Mouse (Mus musculus): ENCODE measurements around the gene Sspo. TPM values are rescaled to one million over a fixed set of nuclear protein-coding genes. Genes with fewer than 3 reads are reported as not detected.

Sspo gene
- polyA plus RNA-seq, 1 experiment from 2014 or later = 0.40 TPM

DNA sequence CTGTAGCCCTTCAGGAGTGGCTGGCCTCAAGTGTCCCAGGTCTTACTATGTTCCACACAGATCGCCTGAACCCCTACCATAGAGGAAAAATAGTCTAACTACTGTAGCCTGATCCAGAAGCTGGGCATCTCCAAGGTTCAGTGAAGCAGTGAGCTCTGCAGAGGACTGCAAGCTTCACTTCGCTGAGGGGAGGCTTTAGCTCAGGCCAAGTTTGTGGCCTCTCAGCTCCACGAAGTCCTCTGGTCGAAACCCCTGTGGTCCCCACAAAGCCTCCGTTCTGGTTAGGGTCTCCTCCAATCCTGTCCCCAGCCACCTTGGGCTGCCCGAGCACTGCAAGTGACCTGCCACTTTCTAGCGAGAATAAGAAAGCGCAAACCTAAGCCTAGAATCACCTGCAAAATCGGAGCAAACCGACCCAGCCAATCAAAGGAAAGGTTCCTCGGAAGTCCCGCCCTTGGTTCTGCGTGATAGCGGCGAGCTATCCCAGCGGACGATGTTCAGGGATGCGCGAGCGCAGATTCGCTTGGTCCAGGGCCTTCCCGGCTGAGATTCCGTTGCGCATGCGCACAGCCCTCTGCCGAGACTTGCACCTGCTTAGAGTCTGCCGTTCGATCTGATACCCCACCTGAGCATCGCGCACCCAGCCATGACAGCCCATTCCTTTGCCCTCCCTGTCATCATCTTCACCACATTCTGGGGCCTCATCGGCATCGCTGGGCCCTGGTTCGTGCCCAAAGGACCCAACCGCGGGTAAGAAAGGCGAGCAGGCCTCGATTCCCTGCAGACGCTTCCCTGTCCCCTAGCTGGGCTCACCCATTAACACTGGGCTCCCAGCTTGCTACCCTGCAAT is 89.3 kb downstream of the Sspo start, which contains the start of gene Atp6v0e2:
Gene Atp6v0e2 (plus strand): TSS at position 511 of the 850 bp plus-strand sequence.
- peaks cover 17% of the 10 kb centered on the region for H3K36me3 ChIP-seq (replicated peaks)
- H3K9me3 ChIP-seq = no peaks in the 10 kb centered on the region
- peak within 1 kb of the TSS; percentile 82 for H3K9ac ChIP-seq
- no peaks in the 10 kb centered on the region for H3K27me3 ChIP-seq
- WGBS = 3% methylated on average over 38 of the region's 38 CpGs
- peak within 1 kb of the TSS; percentile 88 for H3K4me2 ChIP-seq
- H3K4me1 ChIP-seq = peaks cover 23% of the 10 kb centered on the region
- peak within 1 kb of the TSS; percentile 70 for H3K27ac ChIP-seq
- peak within 1 kb of the TSS; percentile 58 for H3K4me3 ChIP-seq (replicated peaks)
- ATAC-seq (ENCODE audit: low FRiP score) = peak; percentile 95

DNA sequence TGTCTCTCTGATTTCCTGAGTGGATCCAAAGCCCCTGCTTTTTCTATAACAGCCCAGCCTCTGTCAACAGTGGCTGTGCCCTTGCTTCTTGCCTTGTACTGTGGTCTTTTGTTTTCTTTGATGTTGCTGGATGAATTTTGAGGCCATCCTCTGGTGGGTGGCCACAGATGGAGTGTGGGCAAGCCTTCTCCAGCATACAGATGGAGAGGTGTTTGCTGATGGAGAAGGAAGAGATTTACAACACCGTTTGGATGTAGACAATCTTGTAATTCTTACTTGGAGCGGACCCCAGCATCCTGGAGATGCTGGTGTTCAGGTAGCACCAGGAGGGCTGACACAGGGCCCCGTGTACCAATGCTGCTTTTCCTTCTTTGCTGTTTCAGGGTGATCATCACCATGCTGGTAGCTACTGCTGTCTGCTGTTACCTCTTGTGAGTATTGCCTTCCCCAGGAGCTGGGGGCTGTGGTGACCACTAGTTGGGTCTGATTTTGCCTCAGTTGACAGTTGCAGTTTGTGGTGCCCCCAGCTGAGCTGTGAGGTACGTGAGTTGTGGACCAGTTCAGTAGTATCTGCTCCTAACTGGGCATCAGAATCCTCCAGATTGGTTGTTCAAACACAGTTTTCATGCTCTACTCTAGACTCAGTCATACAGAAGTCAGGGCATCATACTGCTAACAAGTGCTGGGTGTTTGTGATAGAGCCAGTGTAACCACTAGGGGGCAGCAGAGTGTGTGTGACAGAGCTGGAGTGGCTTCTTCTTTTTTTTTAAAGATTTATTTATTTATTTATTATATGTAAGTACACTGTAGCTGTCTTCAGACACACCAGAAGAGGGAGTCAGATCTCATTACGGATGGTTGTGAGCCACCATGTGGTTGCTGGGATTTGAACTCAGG is 91.1 kb downstream of the Sspo start:
- ATAC-seq (ENCODE audit: low FRiP score) = no peak
- H3K4me3 ChIP-seq (replicated peaks) = no peak overlapping the region; the same call in 1 of the 2 replicates
- no peak overlapping the region for H3K27ac ChIP-seq
- H3K4me1 ChIP-seq = peaks cover 23% of the 10 kb centered on the region
- WGBS = 68% methylated on average over 5 of the region's 5 CpGs
- no peaks in the 10 kb centered on the region for H3K9me3 ChIP-seq
- H3K27me3 ChIP-seq = no peaks in the 10 kb centered on the region
- H3K9ac ChIP-seq = 0 out of 2 replicates have a peak overlapping the region, but pooled peaks have one; percentile 82
- H3K36me3 ChIP-seq (replicated peaks) = peaks cover 22% of the 10 kb centered on the region
- peak overlapping the region; percentile 88 for H3K4me2 ChIP-seq

GRCm38 (mm10) chr6:48539860-48540259 is 91.8 kb downstream of the Sspo start:
- H3K9ac ChIP-seq = no peak overlapping the region
- H3K4me1 ChIP-seq = peaks cover 23% of the 10 kb centered on the region
- no peak for ATAC-seq (ENCODE audit: low FRiP score)
- no peak overlapping the region for H3K27ac ChIP-seq
- WGBS = 76% methylated on average over 5 of the region's 5 CpGs
- H3K9me3 ChIP-seq = no peaks in the 10 kb centered on the region
- H3K4me2 ChIP-seq = no peak overlapping the region
- H3K27me3 ChIP-seq = no peaks in the 10 kb centered on the region
- no peak overlapping the region for H3K4me3 ChIP-seq (replicated peaks)
- peaks cover 22% of the 10 kb centered on the region for H3K36me3 ChIP-seq (replicated peaks)

DNA sequence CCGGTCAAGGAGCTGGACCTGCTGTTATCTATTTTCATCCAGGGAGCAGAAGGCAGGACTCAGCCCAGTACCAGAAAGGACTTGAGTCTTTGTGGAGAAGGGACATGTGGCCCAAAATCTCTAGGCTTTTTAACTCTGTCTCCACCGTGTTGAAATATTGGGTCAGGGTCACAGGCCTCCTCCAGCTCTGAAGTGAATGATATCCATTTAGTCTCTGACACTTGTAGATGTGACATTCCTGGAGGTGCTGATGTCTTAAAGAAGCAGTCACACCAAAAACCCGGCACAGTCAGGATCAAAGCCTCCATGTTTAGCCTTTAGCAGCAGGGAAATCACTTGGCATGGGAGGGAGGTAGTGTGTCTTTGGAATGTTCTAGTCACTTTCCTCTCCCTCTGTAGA is 92.7 kb downstream of the Sspo start:
- no peak overlapping the region for H3K9ac ChIP-seq
- peaks cover 22% of the 10 kb centered on the region for H3K36me3 ChIP-seq (replicated peaks)
- peaks cover 23% of the 10 kb centered on the region for H3K4me1 ChIP-seq
- no peak overlapping the region for H3K27ac ChIP-seq
- H3K4me3 ChIP-seq (replicated peaks) = no peak overlapping the region
- H3K9me3 ChIP-seq = no peaks in the 10 kb centered on the region
- 82% methylated on average over 3 of the region's 3 CpGs for WGBS
- ATAC-seq (ENCODE audit: low FRiP score) = no peak
- no peak overlapping the region for H3K4me2 ChIP-seq
- no peaks in the 10 kb centered on the region for H3K27me3 ChIP-seq

- H3K4me1 ChIP-seq = peaks cover 20% of the 10 kb centered on the region
- no peak overlapping the region for H3K4me2 ChIP-seq
- H3K9ac ChIP-seq = no peak overlapping the region
- no peak overlapping the region for H3K4me3 ChIP-seq (replicated peaks)
- H3K36me3 ChIP-seq (replicated peaks) = peaks cover 22% of the 10 kb centered on the region
- H3K9me3 ChIP-seq = no peaks in the 10 kb centered on the region
- no peaks in the 10 kb centered on the region for H3K27me3 ChIP-seq
- 69% methylated on average over 7 of the region's 7 CpGs for WGBS
- no peak for ATAC-seq (ENCODE audit: low FRiP score)
- H3K27ac ChIP-seq = no peak overlapping the region
These were observed 93.8 kb downstream of the Sspo start for GRCm38 (mm10) chr6:48541560-48542450.

- peaks cover 22% of the 10 kb centered on the region for H3K36me3 ChIP-seq (replicated peaks)
- H3K9ac ChIP-seq = no peak overlapping the region
- H3K9me3 ChIP-seq = no peaks in the 10 kb centered on the region
- 89% methylated on average over 3 of the region's 3 CpGs for WGBS
- no peak overlapping the region for H3K27ac ChIP-seq
- no peak overlapping the region for H3K4me2 ChIP-seq
- H3K4me3 ChIP-seq (replicated peaks) = no peak overlapping the region
- no peaks in the 10 kb centered on the region for H3K27me3 ChIP-seq
- no peak for ATAC-seq (ENCODE audit: low FRiP score)
- peaks cover 16% of the 10 kb centered on the region for H3K4me1 ChIP-seq
These were observed 94.6 kb downstream of the Sspo start for GRCm38 (mm10) chr6:48542631-48543030.

DNA sequence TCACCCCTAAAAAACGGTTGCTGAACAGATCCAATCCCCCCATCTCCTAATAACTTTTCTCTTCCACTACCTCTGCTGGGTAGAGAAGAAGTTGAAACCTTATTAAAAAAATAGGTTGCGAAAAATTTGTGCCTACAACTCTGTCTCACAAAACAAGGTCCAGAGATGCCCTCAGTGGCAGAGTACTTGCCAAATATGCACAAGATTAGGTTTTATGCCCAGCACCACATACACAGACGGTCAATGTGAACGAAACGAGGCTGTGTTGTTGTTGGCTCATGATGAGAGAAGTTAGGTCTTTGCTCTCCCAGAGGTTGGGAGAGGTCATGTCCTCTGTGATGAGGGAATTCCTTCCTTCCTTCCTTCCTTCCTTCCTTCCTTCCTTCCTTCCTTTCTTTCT is 97.2 kb downstream of the Sspo start:
- H3K36me3 ChIP-seq (replicated peaks) = peaks cover 17% of the 10 kb centered on the region
- no peaks in the 10 kb centered on the region for H3K4me1 ChIP-seq
- H3K9ac ChIP-seq = no peak overlapping the region
- 84% methylated on average over 5 of the region's 5 CpGs for WGBS
- no peak overlapping the region for H3K4me3 ChIP-seq (replicated peaks)
- no peak overlapping the region for H3K4me2 ChIP-seq
- no peak overlapping the region for H3K27ac ChIP-seq
- no peaks in the 10 kb centered on the region for H3K9me3 ChIP-seq
- ATAC-seq (ENCODE audit: low FRiP score) = no peak
- no peaks in the 10 kb centered on the region for H3K27me3 ChIP-seq

GRCm38 (mm10) chr6:48546271-48546670 is 98.2 kb downstream of the Sspo start:
- H3K4me3 ChIP-seq (replicated peaks) = no peak overlapping the region
- no peak for ATAC-seq (ENCODE audit: low FRiP score)
- peaks cover 9% of the 10 kb centered on the region for H3K36me3 ChIP-seq (replicated peaks)
- no peak overlapping the region for H3K27ac ChIP-seq
- H3K9ac ChIP-seq = no peak overlapping the region
- no peak overlapping the region for H3K4me2 ChIP-seq
- H3K27me3 ChIP-seq = no peaks in the 10 kb centered on the region
- H3K4me1 ChIP-seq = no peaks in the 10 kb centered on the region
- WGBS = 74% methylated on average over 1 of the region's 1 CpGs
- no peaks in the 10 kb centered on the region for H3K9me3 ChIP-seq

DNA sequence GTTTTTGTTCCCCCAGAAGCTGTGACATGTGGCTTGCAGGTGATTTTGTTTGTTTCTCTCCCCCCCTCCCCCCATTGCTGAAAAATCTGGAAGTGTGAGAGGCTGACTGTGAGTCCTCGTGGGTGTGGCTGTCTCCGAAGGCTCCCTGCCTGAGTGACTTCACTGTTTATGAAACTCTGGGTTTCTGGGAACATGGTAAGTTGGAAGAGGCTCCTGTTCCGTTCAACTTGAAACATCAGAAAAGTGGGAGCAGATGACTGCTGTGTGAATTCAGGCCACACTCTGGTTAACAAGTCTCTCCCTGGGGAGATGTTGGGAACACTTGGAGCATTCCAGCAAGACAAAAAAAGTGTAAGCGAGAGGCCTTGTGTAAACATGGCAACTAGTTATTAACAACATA is 98.8 kb downstream of the Sspo start:
- Histone ChIP-seq H3K36me3 (replicated peaks) (peaks cover 8% of the 10 kb centered on the region), H3K4me3 (replicated peaks) (no peak overlapping the region), H3K4me1 (no peaks in the 10 kb centered on the region), H3K9ac (no peak overlapping the region), H3K27ac (no peak overlapping the region), H3K27me3 (no peaks in the 10 kb centered on the region), H3K9me3 (no peaks in the 10 kb centered on the region), H3K4me2 (no peak overlapping the region)
- 76% methylated on average over 4 of the region's 4 CpGs for WGBS
- ATAC-seq (ENCODE audit: low FRiP score) = no peak

DNA sequence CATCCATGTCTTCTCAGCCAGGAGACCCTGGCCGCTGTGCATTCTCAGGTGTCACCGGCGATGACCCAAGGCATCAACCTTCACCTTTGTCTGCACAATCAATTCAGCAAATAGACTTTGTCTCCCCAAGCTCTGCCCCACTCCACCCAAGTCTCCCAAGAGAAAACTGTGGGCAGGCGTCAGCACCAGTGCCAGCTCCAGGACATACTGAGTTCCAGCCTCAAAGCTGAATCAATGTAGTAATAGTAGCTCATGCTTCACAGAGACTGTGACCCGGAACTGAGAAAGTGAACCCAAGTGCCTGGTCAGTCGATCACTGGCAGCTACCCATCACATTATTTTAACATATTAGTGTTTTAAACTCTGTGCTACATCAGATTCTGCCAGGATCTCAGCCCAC is 100.3 kb downstream of the Sspo start:
- H3K4me1 ChIP-seq = no peaks in the 10 kb centered on the region
- no peak overlapping the region for H3K27ac ChIP-seq
- no peak overlapping the region for H3K4me2 ChIP-seq
- 86% methylated on average over 6 of the region's 6 CpGs for WGBS
- ATAC-seq (ENCODE audit: low FRiP score) = no peak
- H3K27me3 ChIP-seq = no peaks in the 10 kb centered on the region
- no peak overlapping the region for H3K4me3 ChIP-seq (replicated peaks)
- no peaks in the 10 kb centered on the region for H3K9me3 ChIP-seq
- H3K9ac ChIP-seq = no peak overlapping the region
- H3K36me3 ChIP-seq (replicated peaks) = no peaks in the 10 kb centered on the region

All from forebrain, embryonic 12.5 days (tissue).